Mouse (Mus musculus) ES-Bruce4 (cell line): ENCODE measurements around the gene Plekha7. TPM values are rescaled to one million over a fixed set of nuclear protein-coding genes. Genes with fewer than 3 reads are reported as not detected.
A peak's percentile ranks its signal among the peaks of the same experiment; 100 is the strongest.

ENCODE experiments used
- H3K27ac ChIP-seq: 2 replicates; pipeline ENCODE4 v1.5.1; 2012; ENCODE audit warnings: low read length, inconsistent platforms; ENCODE audit not compliant: insufficient read depth
- H3K27me3 ChIP-seq: 2 replicates; pipeline ENCODE4 v1.6.1; 2012; ENCODE audit warnings: mild to moderate bottlenecking, low read length, inconsistent platforms; ENCODE audit not compliant: control insufficient read depth, poor library complexity, insufficient read depth, severe bottlenecking
- H3K36me3 ChIP-seq: 2 replicates; pipeline ENCODE4 v1.6.1; 2012; ENCODE audit warnings: inconsistent platforms, mild to moderate bottlenecking, low read length, moderate library complexity; ENCODE audit not compliant: control insufficient read depth, poor library complexity, insufficient read depth, severe bottlenecking
- H3K4me1 ChIP-seq: one replicate; pipeline ENCODE4 v1.8.1; 2011; ENCODE audit warnings: low read length; ENCODE audit not compliant: control insufficient read depth, insufficient read depth
- H3K4me3 ChIP-seq: 2 replicates; pipeline ENCODE4 v1.5.1; 2011; ENCODE audit warnings: low read depth, mild to moderate bottlenecking, low read length
- H3K9ac ChIP-seq: 2 replicates; pipeline ENCODE4 v1.6.1; 2012; ENCODE audit warnings: low read depth, mild to moderate bottlenecking, inconsistent platforms; ENCODE audit not compliant: poor library complexity, severe bottlenecking
- H3K9me3 ChIP-seq: replicated peaks from 2 replicates; pipeline ENCODE4 v1.6.1; 2012; ENCODE audit warnings: mild to moderate bottlenecking, low read length, inconsistent platforms; ENCODE audit not compliant: control insufficient read depth, poor library complexity, insufficient read depth, severe bottlenecking
- CTCF ChIP-seq: IDR thresholded peaks from one replicate; pipeline ENCODE4 v1.8.1; 2011; ENCODE audit warnings: low read depth, low read length
- EP300 ChIP-seq: IDR thresholded peaks from 2 replicates; pipeline ENCODE4 v1.6.1; 2011; ENCODE audit warnings: low read depth, low read length; ENCODE audit not compliant: insufficient read depth
- POLR2A ChIP-seq: IDR thresholded peaks from one replicate; pipeline ENCODE4 v1.8.1; 2011; ENCODE audit warnings: low read length; ENCODE audit not compliant: insufficient read depth
- polyA plus RNA-seq: library from polyadenylated mRNA; stranded (reverse); fragments of >200 nt; gene quantifications from 2 replicates; pipeline ENCODE4 v1.2.4, GENCODE M21; 2011; ENCODE audit warnings: low read depth; ENCODE audit not compliant: missing spikeins, insufficient read depth, insufficient read length

Gene Plekha7
- polyA plus RNA-seq, 1 experiment, result 80.0 TPM

GRCm38 (mm10) chr7:116237157-116237981, 70.8 kb downstream of the Plekha7 start:
- TF ChIP-seq CTCF, result no peak
- H3K27me3 ChIP-seq, result no peaks in the 10 kb centered on the region
- peak overlapping the region; percentile 30 for H3K9ac ChIP-seq
- H3K27ac ChIP-seq, result no peak overlapping the region
- H3K4me1 ChIP-seq, result peaks cover 7% of the 10 kb centered on the region
- H3K4me3 ChIP-seq, result peak overlapping the region; percentile 50
- H3K9me3 ChIP-seq, result no peaks in the 10 kb centered on the region
- no peaks in the 10 kb centered on the region; the same call in 1 of the 2 replicates for H3K36me3 ChIP-seq

DNA sequence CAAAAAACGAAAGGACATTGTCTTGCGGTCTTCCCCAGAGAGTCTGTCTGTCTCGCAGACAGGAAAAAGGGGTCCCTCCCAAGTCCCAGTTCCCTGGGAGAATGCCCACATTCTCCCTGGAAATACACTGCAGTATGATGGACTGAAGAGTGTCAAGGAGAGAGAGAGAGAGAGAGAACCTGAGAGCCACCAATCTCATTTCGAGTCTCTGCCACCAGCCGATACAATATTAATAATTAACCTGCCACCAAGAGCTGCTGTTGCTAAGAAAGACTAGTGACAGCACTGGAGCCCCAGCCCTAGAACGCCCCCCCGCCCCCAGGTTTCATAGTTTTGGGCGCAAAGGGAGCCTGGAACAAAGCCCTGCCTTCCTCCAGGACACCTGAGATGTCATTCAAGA, 71.6 kb downstream of the Plekha7 start:
- H3K27me3 ChIP-seq, result no peaks in the 10 kb centered on the region
- H3K4me1 ChIP-seq, result peaks cover 7% of the 10 kb centered on the region
- H3K9me3 ChIP-seq, result no peaks in the 10 kb centered on the region
- H3K27ac ChIP-seq, result no peak overlapping the region
- no peak overlapping the region for H3K4me3 ChIP-seq
- no peak overlapping the region; the same call in 1 of the 2 replicates for H3K9ac ChIP-seq
- no peaks in the 10 kb centered on the region for H3K36me3 ChIP-seq
- no peak for TF ChIP-seq EP300
- no peak for TF ChIP-seq CTCF

GRCm38 (mm10) chr7:116234287-116234806, 73.8 kb downstream of the Plekha7 start:
- no peaks in the 10 kb centered on the region for H3K27me3 ChIP-seq
- H3K27ac ChIP-seq, result no peak overlapping the region
- peaks cover 7% of the 10 kb centered on the region for H3K4me1 ChIP-seq
- H3K9me3 ChIP-seq, result no peaks in the 10 kb centered on the region
- TF ChIP-seq CTCF (no peak), EP300 (no peak), POLR2A (no peak)
- no peak overlapping the region for H3K9ac ChIP-seq
- H3K36me3 ChIP-seq, result no peaks in the 10 kb centered on the region
- no peak overlapping the region for H3K4me3 ChIP-seq

GRCm38 (mm10) chr7:116230811-116231609, 77.2 kb downstream of the Plekha7 start:
- Histone ChIP-seq H3K4me3 (no peak overlapping the region), H3K27ac (no peak overlapping the region), H3K36me3 (no peaks in the 10 kb centered on the region), H3K9ac (no peak overlapping the region), H3K27me3 (no peaks in the 10 kb centered on the region), H3K4me1 (peaks cover 7% of the 10 kb centered on the region), H3K9me3 (no peaks in the 10 kb centered on the region)
- TF ChIP-seq EP300, result no peak
- TF ChIP-seq CTCF, result no peak
- TF ChIP-seq POLR2A, result no peak

DNA sequence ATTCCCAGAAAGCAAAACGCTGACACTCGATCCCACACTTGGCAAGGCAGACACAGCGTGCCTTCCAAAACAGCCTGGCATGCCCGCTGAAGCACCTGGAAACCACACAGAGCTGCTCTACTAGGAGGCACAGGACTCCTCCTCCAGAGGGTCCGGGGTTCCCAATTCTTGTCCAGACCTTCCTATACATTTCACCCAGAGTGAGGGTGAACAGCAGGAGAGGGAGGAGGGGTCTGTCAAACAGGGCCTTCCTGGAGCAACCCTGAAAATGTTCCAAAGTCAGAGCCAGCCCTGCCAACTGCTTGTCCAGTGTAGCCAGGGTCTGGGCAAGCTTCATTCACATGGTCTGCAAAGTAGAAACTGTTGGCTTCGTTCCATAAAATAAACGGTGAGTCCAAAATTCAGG, 81.3 kb downstream of the Plekha7 start:
- Histone ChIP-seq H3K36me3 (no peaks in the 10 kb centered on the region), H3K27ac (no peak overlapping the region), H3K27me3 (no peaks in the 10 kb centered on the region), H3K4me3 (no peak overlapping the region), H3K9me3 (no peaks in the 10 kb centered on the region), H3K9ac (no peak overlapping the region), H3K4me1 (peaks cover 12% of the 10 kb centered on the region)
- TF ChIP-seq CTCF, result no peak
- no peak for TF ChIP-seq POLR2A
- TF ChIP-seq EP300, result no peak

GRCm38 (mm10) chr7:116226316-116226715, 81.9 kb downstream of the Plekha7 start:
- no peak overlapping the region for H3K27ac ChIP-seq
- no peaks in the 10 kb centered on the region for H3K9me3 ChIP-seq
- H3K36me3 ChIP-seq, result no peaks in the 10 kb centered on the region
- no peak for TF ChIP-seq EP300
- no peak for TF ChIP-seq POLR2A
- no peak for TF ChIP-seq CTCF
- no peaks in the 10 kb centered on the region for H3K27me3 ChIP-seq
- H3K9ac ChIP-seq, result no peak overlapping the region
- H3K4me3 ChIP-seq, result no peak overlapping the region
- H3K4me1 ChIP-seq, result peaks cover 12% of the 10 kb centered on the region
